Mouse (Mus musculus) olfactory bulb, adult 2 months (tissue): Measurements from ENCODE around the gene Foxp4.

Source experiments
- CTCF ChIP-seq: fragments of 200-500 bp; IDR thresholded peaks from 2 replicates; pipeline ENCODE4 v1.5.1; 2012; ENCODE audit warnings: low read depth, mild to moderate bottlenecking, low read length, moderate library complexity; ENCODE audit not compliant: insufficient read depth
- POLR2A ChIP-seq: fragments of 200-500 bp; IDR thresholded peaks from 2 replicates; pipeline ENCODE4 v1.6.1; 2012; ENCODE audit warnings: mild to moderate bottlenecking, low read depth, low read length, moderate library complexity; ENCODE audit not compliant: insufficient read depth

DNA sequence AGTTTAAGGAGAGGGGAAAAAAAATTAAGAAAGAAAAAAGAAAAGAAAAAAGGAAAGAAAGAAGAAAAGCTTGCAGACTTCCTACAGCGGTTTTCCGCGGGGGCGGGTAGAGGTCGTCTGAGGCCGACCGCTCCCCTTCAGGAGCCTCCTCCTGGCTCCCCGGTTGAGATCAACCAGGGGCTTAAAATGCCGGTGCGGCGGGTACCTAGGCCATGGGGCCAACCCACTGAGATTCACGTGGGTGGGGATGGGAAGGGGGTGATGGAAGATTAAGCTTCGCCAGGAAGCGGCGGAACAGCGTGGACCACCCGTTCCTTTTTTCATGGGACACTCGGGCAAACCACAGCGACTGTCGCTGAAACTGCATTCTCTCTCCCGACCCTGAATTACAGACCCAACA lies 2.3 kb downstream of the Foxp4 start:
- TF ChIP-seq POLR2A (no peak), CTCF (no peak)
